Mouse (Mus musculus): ENCODE results near the gene Ntn3. TPM values are rescaled to one million over a fixed set of nuclear protein-coding genes. Genes with fewer than 3 reads are reported as not detected.

Gene Ntn3
- 5.9 TPM in 2 replicates for polyA plus RNA-seq (2015; fragmentation: Nextera tagmentation; extraction: Ambion mirVana)

DNA sequence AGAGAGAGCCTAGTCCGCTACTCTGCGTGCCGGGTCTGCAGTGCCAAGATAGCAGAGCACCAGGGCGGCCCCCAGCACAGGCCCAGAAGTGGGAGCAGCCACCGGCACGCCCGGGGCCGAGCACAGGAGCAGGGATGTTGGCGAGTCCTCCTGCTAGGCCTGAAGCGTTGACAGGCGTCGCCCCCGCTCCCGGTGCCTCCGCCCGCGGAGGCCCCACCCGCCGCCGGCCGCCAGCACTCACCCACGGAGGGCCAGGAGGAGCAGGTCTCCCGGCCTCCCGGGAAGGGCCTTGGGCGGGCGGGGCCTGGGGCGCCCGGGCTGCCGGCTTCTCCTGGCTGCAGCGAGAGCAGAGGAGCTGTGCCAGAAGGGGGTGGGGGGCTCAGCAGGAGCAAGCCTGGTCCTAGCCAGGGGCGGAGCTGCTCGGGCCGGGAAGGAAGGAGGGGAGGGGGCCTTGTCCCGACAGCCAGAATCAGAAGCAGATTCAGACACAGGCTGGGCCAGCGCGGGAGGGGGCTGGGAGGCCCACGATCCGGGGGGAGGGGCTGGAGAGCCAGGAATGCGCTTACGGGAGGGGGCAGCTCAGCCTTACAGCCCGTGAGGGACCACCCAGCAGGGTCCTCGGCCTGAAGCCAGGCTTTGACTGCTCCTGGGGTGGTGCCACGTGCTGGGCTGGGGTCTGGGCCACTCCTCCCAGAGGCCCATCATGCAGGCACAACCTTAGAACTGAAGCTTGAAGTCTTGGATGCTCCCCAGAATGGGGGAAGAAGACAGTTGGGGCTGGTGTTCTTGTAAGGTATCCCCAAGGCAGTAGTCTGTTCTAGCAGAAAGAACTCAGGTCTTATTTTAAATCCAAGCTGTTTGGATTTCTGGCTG lies at the start of gene Ntn3:
Gene Ntn3 (minus strand): TSS at position 489 of the 873 bp plus-strand sequence.
- ATAC-seq (ENCODE audit: low read depth), result peak; percentile 19; the same call in 1 of the 2 replicates
- WGBS, result under 1% methylated on average over 32 of the region's 43 CpGs
- peak within 1 kb of the TSS; percentile 75 for H3K4me3 ChIP-seq
- H3K4me1 ChIP-seq (replicated peaks), result peaks cover 78% of the 10 kb centered on the region
- peak within 1 kb of the TSS; percentile 87 for H3K9ac ChIP-seq
- H3K4me2 ChIP-seq, result peak within 1 kb of the TSS; percentile 95
- peaks cover 25% of the 10 kb centered on the region for H3K27me3 ChIP-seq
- no peaks in the 10 kb centered on the region for H3K36me3 ChIP-seq
- peak within 1 kb of the TSS; percentile 89 for H3K27ac ChIP-seq (replicated peaks)
- no peaks in the 10 kb centered on the region for H3K9me3 ChIP-seq

GRCm38 (mm10) chr17:24258981-24259380 lies 49.6 kb upstream of the Ntn3 start:
- Histone ChIP-seq H3K4me2 (no peak overlapping the region), H3K36me3 (no peaks in the 10 kb centered on the region), H3K9me3 (no peaks in the 10 kb centered on the region), H3K9ac (no peak overlapping the region), H3K4me3 (no peak overlapping the region), H3K27ac (replicated peaks) (no peak overlapping the region), H3K27me3 (no peaks in the 10 kb centered on the region), H3K4me1 (replicated peaks) (no peaks in the 10 kb centered on the region)
- no peak for ATAC-seq (ENCODE audit: low read depth)
- WGBS, result 80% methylated on average over 4 of the region's 4 CpGs

DNA sequence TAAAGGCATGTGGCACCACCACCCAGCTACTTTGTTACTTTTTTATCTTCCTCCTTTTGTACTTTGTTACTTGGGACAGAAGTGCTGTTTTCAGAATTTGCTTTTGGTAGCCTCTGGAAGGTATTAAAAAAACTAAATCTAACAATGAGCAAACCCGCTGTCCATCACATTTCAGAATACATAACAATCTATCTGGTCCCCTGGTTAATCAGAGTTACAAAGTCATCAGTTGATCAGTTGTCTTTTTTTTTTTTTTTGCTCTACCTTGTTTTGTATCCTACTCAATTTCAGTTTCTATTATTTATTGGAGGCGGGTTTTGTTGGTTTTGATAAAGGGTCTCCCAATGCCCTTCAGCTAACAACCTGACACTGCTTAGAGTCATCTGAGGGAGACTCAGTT lies 43.0 kb upstream of the Ntn3 start:
- H3K4me2 ChIP-seq, result 0 out of 2 replicates have a peak overlapping the region, but pooled peaks have one; percentile 84
- no peak overlapping the region for H3K4me3 ChIP-seq
- H3K36me3 ChIP-seq, result peaks cover 15% of the 10 kb centered on the region
- WGBS, result 97% methylated on average over 2 of the region's 2 CpGs
- H3K9ac ChIP-seq, result no peak overlapping the region
- no peaks in the 10 kb centered on the region for H3K9me3 ChIP-seq
- no peak overlapping the region for H3K27ac ChIP-seq (replicated peaks)
- H3K4me1 ChIP-seq (replicated peaks), result peaks cover 17% of the 10 kb centered on the region
- no peaks in the 10 kb centered on the region for H3K27me3 ChIP-seq
- no peak for ATAC-seq (ENCODE audit: low read depth)

DNA sequence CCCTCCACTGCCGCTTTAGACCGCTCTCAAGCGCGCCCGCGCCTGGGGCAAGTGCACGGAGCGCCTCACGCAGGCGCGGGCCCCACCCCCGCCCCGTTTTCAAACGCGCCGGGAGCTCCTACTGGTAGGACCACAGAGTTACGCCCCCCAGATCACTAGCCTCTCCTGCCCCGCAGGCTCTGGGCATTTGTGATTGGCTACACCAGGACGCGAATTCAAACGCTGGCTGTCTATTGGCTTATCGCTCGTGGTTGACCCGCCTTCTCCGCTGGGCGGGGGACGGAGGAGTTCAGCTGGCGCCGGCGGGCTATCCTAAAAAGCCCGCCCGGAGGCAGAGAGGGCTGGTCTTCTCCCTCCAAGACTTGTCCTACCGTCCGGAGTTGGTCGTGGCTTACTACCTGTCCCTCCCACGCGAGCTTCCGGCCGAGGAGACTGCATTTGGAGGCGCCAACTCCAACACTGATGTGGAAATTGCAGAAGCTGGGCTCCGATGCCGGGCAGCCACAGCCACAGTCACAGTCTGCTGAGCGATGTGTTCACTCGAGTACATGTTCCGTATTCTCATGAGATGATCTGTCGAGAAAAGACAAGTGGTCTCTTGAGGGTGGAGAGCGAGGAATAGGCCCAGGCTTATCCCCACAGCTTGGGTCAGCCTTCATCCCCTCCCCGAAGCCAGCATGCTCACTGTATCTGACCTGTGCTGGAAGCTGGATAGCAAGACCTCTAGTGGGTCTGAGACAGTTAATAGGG lies 42.2 kb upstream of the Ntn3 start, which contains the start of gene Ccnf:
Gene Ccnf (minus strand): TSS at position 165 of the 750 bp plus-strand sequence.
- peak within 1 kb of the TSS; percentile 84 for H3K4me2 ChIP-seq
- no peaks in the 10 kb centered on the region for H3K27me3 ChIP-seq
- H3K4me3 ChIP-seq, result peak within 1 kb of the TSS; percentile 77
- peak within 1 kb of the TSS; percentile 82 for H3K9ac ChIP-seq
- no peaks in the 10 kb centered on the region for H3K9me3 ChIP-seq
- peaks cover 17% of the 10 kb centered on the region for H3K4me1 ChIP-seq (replicated peaks)
- peak; percentile 100 for ATAC-seq (ENCODE audit: low read depth)
- peaks cover 17% of the 10 kb centered on the region for H3K36me3 ChIP-seq
- peak within 1 kb of the TSS; percentile 75 for H3K27ac ChIP-seq (replicated peaks)
- under 1% methylated on average over 48 of the region's 48 CpGs for WGBS

- Histone ChIP-seq H3K36me3 (peaks cover 22% of the 10 kb centered on the region), H3K9ac (peak overlapping the region; percentile 82), H3K4me3 (peak overlapping the region; percentile 77), H3K27ac (replicated peaks) (peak overlapping the region; percentile 59), H3K4me2 (peak overlapping the region; percentile 84), H3K9me3 (no peaks in the 10 kb centered on the region), H3K4me1 (replicated peaks) (peaks cover 17% of the 10 kb centered on the region), H3K27me3 (no peaks in the 10 kb centered on the region)
- WGBS, result 1% methylated on average over 32 of the region's 32 CpGs
- ATAC-seq (ENCODE audit: low read depth), result no peak; the same call in 1 of the 2 replicates
These were observed 41.6 kb upstream of the Ntn3 start for GRCm38 (mm10) chr17:24250988-24251319.

GRCm38 (mm10) chr17:24248641-24249040 lies 39.3 kb upstream of the Ntn3 start:
- WGBS, result 89% methylated on average over 2 of the region's 2 CpGs
- no peak overlapping the region for H3K9ac ChIP-seq
- no peak for ATAC-seq (ENCODE audit: low read depth)
- H3K4me2 ChIP-seq, result no peak overlapping the region
- H3K36me3 ChIP-seq, result peaks cover 39% of the 10 kb centered on the region
- no peak overlapping the region for H3K27ac ChIP-seq (replicated peaks)
- H3K4me3 ChIP-seq, result no peak overlapping the region
- H3K27me3 ChIP-seq, result no peaks in the 10 kb centered on the region
- H3K9me3 ChIP-seq, result peaks cover 4% of the 10 kb centered on the region; the same call in 1 of the 2 replicates
- H3K4me1 ChIP-seq (replicated peaks), result peaks cover 17% of the 10 kb centered on the region

DNA sequence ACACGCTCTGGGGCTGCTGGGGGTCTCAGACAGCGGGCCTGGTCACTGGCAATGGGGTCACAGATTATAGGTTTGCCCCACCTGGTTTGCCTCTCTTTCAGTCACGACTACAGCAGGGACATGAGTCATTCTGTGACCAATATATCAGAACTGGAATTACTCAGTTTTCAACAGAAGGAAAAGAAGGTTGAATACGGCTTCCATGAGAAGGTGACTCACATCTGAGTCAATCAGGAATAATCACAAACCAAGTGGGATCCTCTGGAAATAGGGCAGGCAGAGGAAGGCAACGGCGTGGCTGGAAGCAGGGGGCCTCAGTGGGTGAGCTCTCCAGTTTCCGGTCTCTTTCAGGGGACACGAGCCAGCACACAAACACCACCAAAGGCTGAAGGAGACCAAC lies 34.7 kb upstream of the Ntn3 start:
- Histone ChIP-seq H3K27me3 (no peaks in the 10 kb centered on the region), H3K9ac (no peak overlapping the region), H3K27ac (replicated peaks) (no peak overlapping the region), H3K4me3 (no peak overlapping the region), H3K36me3 (peaks cover 83% of the 10 kb centered on the region), H3K9me3 (peaks cover 6% of the 10 kb centered on the region; the same call in 1 of the 2 replicates), H3K4me2 (no peak overlapping the region), H3K4me1 (replicated peaks) (no peaks in the 10 kb centered on the region)
- WGBS, result 99% methylated on average over 8 of the region's 8 CpGs
- ATAC-seq (ENCODE audit: low read depth), result no peak

GRCm38 (mm10) chr17:24243311-24243969 lies 34.1 kb upstream of the Ntn3 start:
- no peak overlapping the region for H3K9ac ChIP-seq
- H3K27ac ChIP-seq (replicated peaks), result no peak overlapping the region
- no peak for ATAC-seq (ENCODE audit: low read depth)
- no peak overlapping the region for H3K4me3 ChIP-seq
- H3K9me3 ChIP-seq, result peaks cover 6% of the 10 kb centered on the region; the same call in 1 of the 2 replicates
- H3K4me2 ChIP-seq, result no peak overlapping the region
- no peaks in the 10 kb centered on the region for H3K4me1 ChIP-seq (replicated peaks)
- 84% methylated on average over 4 of the region's 4 CpGs for WGBS
- no peaks in the 10 kb centered on the region for H3K27me3 ChIP-seq
- peaks cover 83% of the 10 kb centered on the region for H3K36me3 ChIP-seq

DNA sequence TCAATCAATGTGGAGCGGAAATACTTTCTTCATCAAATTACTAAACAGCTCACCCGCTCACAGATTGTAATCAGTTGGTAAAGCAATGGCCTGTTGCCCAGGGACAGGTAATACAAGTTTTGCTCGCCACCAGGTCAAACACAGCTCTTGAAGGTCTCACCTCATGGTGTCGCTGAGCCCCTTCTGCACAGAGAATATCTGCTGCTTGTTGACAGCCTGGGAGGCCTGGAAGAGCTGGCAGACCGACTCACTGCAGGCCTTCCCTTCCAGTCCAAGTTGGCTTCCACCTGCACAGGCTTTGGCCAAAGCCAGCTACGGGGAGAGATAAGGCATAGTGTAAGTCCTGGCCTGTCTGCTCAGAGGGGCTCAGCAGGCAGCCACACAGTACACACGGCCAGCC lies 27.6 kb upstream of the Ntn3 start:
- H3K36me3 ChIP-seq, result peaks cover 93% of the 10 kb centered on the region

DNA sequence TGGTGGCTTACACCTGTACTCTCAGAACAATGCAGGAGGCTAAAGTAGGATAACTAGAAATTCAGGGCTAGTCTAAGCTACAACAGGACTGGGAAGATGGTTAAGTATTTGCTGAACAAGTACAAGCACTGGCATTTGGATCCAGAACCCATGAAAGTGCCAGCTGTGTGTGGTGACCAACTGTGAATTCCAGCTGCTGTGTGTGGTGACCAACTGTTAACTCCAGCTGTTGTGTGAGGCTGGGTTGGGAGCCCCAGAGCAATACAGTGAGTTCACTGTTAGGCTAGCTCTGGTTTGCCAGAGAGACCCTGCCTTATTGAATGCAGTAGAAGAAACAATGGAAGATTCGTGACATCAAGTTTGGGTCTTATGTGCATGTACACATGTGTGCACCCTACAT lies 27.1 kb upstream of the Ntn3 start:
- no peaks in the 10 kb centered on the region for H3K9me3 ChIP-seq
- H3K4me3 ChIP-seq, result no peak overlapping the region
- no peaks in the 10 kb centered on the region for H3K4me1 ChIP-seq (replicated peaks)
- no peak for ATAC-seq (ENCODE audit: low read depth)
- no peaks in the 10 kb centered on the region for H3K27me3 ChIP-seq
- H3K9ac ChIP-seq, result no peak overlapping the region
- H3K27ac ChIP-seq (replicated peaks), result no peak overlapping the region
- 84% methylated on average over 1 of the region's 1 CpGs for WGBS
- H3K36me3 ChIP-seq, result peaks cover 92% of the 10 kb centered on the region
- no peak overlapping the region for H3K4me2 ChIP-seq

More for the DNA sequence above, 27.6 kb upstream of the Ntn3 start:
- Histone ChIP-seq H3K9ac (no peak overlapping the region), H3K9me3 (no peaks in the 10 kb centered on the region), H3K27me3 (no peaks in the 10 kb centered on the region), H3K4me1 (replicated peaks) (no peaks in the 10 kb centered on the region), H3K4me2 (no peak overlapping the region), H3K4me3 (no peak overlapping the region), H3K27ac (replicated peaks) (no peak overlapping the region)
- ATAC-seq (ENCODE audit: low read depth), result no peak
- WGBS, result 96% methylated on average over 7 of the region's 7 CpGs

GRCm38 (mm10) chr17:24227941-24228340 lies 18.6 kb upstream of the Ntn3 start:
- ATAC-seq (ENCODE audit: low read depth), result no peak
- no peak overlapping the region for H3K4me3 ChIP-seq
- H3K9ac ChIP-seq, result no peak overlapping the region
- H3K27ac ChIP-seq (replicated peaks), result no peak overlapping the region
- no peaks in the 10 kb centered on the region for H3K4me1 ChIP-seq (replicated peaks)
- 88% methylated on average over 7 of the region's 7 CpGs for WGBS
- H3K4me2 ChIP-seq, result no peak overlapping the region
- no peaks in the 10 kb centered on the region for H3K9me3 ChIP-seq
- H3K27me3 ChIP-seq, result no peaks in the 10 kb centered on the region
- H3K36me3 ChIP-seq, result peaks cover 77% of the 10 kb centered on the region

- H3K36me3 ChIP-seq, result peaks cover 72% of the 10 kb centered on the region
These were observed 17.4 kb upstream of the Ntn3 start for GRCm38 (mm10) chr17:24226721-24227120.

More at GRCm38 (mm10) chr17:24226721-24227120, 17.4 kb upstream of the Ntn3 start:
- H3K9ac ChIP-seq, result no peak overlapping the region
- no peaks in the 10 kb centered on the region for H3K4me1 ChIP-seq (replicated peaks)
- 91% methylated on average over 8 of the region's 8 CpGs for WGBS
- H3K9me3 ChIP-seq, result no peaks in the 10 kb centered on the region
- H3K4me2 ChIP-seq, result no peak overlapping the region
- no peak overlapping the region for H3K27ac ChIP-seq (replicated peaks)
- ATAC-seq (ENCODE audit: low read depth), result no peak
- no peak overlapping the region for H3K4me3 ChIP-seq
- H3K27me3 ChIP-seq, result no peaks in the 10 kb centered on the region

Data from neural tube, embryonic 13.5 days (tissue).